ENCODE assay signal across 15 mouse cellular contexts in genomic region chr8:43179189-43179588, GRCm38 (mm10). TPM values are rescaled to one million over a fixed set of nuclear protein-coding genes. Genes with fewer than 3 reads are reported as not detected.
DNase-seq lines count a peak whose midpoint lies in the region; ATAC-seq and TF ChIP-seq lines count a peak whose summit lies in the region.
"Had no signal": no experiment of that assay in that cellular context is flagged by ENCODE, and none has a peak within 500 bp of the region (broad histone marks: within the 10 kb centered on the region; RNA-seq: fewer than 3 reads in every experiment).

No protein-coding gene starts in this region.

- no peaks in the 10 kb centered on the region for H3K9me3 ChIP-seq in ES-E14 (ENCODE audit: control insufficient read depth, insufficient read depth, low read depth, low read length)
- peaks cover 6% of the 10 kb centered on the region for H3K9me3 ChIP-seq in heart, embryonic 12.5 days (replicated peaks)
- H3K9me3 ChIP-seq in forebrain, embryonic 14.5 days (replicated peaks; ENCODE audit: control insufficient read depth, low read length): no peaks in the 10 kb centered on the region
- H3K9me3 ChIP-seq: neural tube, embryonic 13.5 days had no signal

- intact Hi-C loops in left cerebral cortex, postnatal 14 days (cut with DNase I): no loop called here
- intact Hi-C loops in left cerebral cortex, postnatal 4 days (cut with DNase I): no loop called here

- peak overlapping the region; percentile 71 to 79 for H3K4me3 ChIP-seq in ES-E14 (ENCODE audit: insufficient read depth in 1 of 2, low read depth in 1 of 2, low read length in 2 of 2, poor library complexity in 1 of 2, severe bottlenecking in 1 of 2)
- no peak overlapping the region for H3K4me3 ChIP-seq in heart, embryonic 12.5 days
- no peak overlapping the region for H3K4me3 ChIP-seq in thymus, adult 2 months (ENCODE audit: control insufficient read depth, insufficient read depth, low read length)
- no peak overlapping the region for H3K4me3 ChIP-seq in forebrain, embryonic 14.5 days (ENCODE audit: low read depth, low read length)
- H3K4me3 ChIP-seq: neural tube, embryonic 13.5 days had no signal

- H3K27ac ChIP-seq in ES-E14 (ENCODE audit: insufficient read depth, low read depth, low read length, poor library complexity, severe bottlenecking): peak overlapping the region; percentile 71; the same call in 1 of the 2 replicates
- H3K27ac ChIP-seq in heart, embryonic 12.5 days (ENCODE audit: poor library complexity, severe bottlenecking): peak overlapping the region; percentile 44; the same call in 1 of the 2 replicates
- no peak overlapping the region for H3K27ac ChIP-seq in thymus, adult 2 months (ENCODE audit: control insufficient read depth, insufficient read depth, low read length)
- H3K27ac ChIP-seq in forebrain, embryonic 14.5 days (ENCODE audit: low read depth, low read length): no peak overlapping the region
- H3K27ac ChIP-seq: neural tube, embryonic 13.5 days had no signal

- TF ChIP-seq CTCF in thymus, adult 2 months (IDR thresholded peaks at IDR 0.05; ENCODE audit: borderline replicate concordance, control insufficient read depth, extremely low read depth, insufficient read depth, low read length, poor library complexity): no peak

- in situ Hi-C loops in ES-E14 (cut with MboI; ENCODE audit: low sequenced_read_pairs in 2 of 2, unreplicated experiment in 2 of 2): no loop called here

- no peak overlapping the region; the same call in 1 of the 2 replicates for H3K9ac ChIP-seq in ES-E14 (ENCODE audit: insufficient read depth, low read depth, low read length, poor library complexity, severe bottlenecking)
- H3K9ac ChIP-seq in heart, embryonic 12.5 days: no peak overlapping the region
- H3K9ac ChIP-seq in forebrain, embryonic 14.5 days (ENCODE audit: low read length): no peak overlapping the region
- H3K9ac ChIP-seq: neural tube, embryonic 13.5 days had no signal

- H3K4me1 ChIP-seq in ES-E14 (ENCODE audit: control insufficient read depth in 2 of 2, insufficient read depth in 2 of 2, low read length in 2 of 2, poor library complexity in 1 of 2): peaks cover 0 to 15% of the 10 kb centered on the region in 2 experiments; a peak in 3 of 4 replicates
- H3K4me1 ChIP-seq in heart, embryonic 12.5 days (replicated peaks): 0 out of 2 replicates have a peak, but pooled peaks cover 5% of the 10 kb centered on the region
- no peaks in the 10 kb centered on the region for H3K4me1 ChIP-seq in thymus, adult 2 months (replicated peaks; ENCODE audit: control insufficient read depth, insufficient read depth, low read length)
- H3K4me1 ChIP-seq in forebrain, embryonic 14.5 days (ENCODE audit: control insufficient read depth, insufficient read depth, low read length): no peaks in the 10 kb centered on the region
- H3K4me1 ChIP-seq: neural tube, embryonic 13.5 days had no signal

- peak; percentile 88 for ATAC-seq in heart, embryonic 12.5 days (ENCODE audit: insufficient number of reproducible peaks, low FRiP score)
- no peak for ATAC-seq in forebrain, embryonic 14.5 days
- ATAC-seq: activated CD4-positive, CD25-positive, alpha-beta regulatory T cell, adult 4 months had no signal

- peak; percentile 9 to 12 for DNase-seq in left cerebral cortex, postnatal 14 days (ENCODE audit: low spot score in 2 of 2)
- no peak for DNase-seq in left cerebral cortex, postnatal 4 days
- no peak for DNase-seq in ES-E14 (ENCODE audit: low read depth, low spot score)
- peak; percentile 7 for DNase-seq in lung, postnatal 10 days
- no peak for DNase-seq in thymus, adult 2 months
- DNase-seq in forebrain, embryonic 14.5 days (ENCODE audit: low spot score): no peak
- DNase-seq: gastrocnemius, postnatal 36 days; kidney, adult 18-20 months; layer of hippocampus, adult 9-11 months; liver; spleen, adult 18-20 months had no signal

- no peaks in the 10 kb centered on the region for H3K27me3 ChIP-seq in heart, embryonic 12.5 days (replicated peaks)
- H3K27me3 ChIP-seq in thymus, adult 2 months (ENCODE audit: control insufficient read depth, insufficient read depth, low read length): no peaks in the 10 kb centered on the region
- H3K27me3 ChIP-seq in forebrain, embryonic 14.5 days (replicated peaks; ENCODE audit: control insufficient read depth, insufficient read depth, low read length): no peaks in the 10 kb centered on the region
- H3K27me3 ChIP-seq: neural tube, embryonic 13.5 days had no signal

- 9% methylated on average over 4 of the region's 4 CpGs for WGBS in heart, embryonic 12.5 days
- 50% methylated on average over 4 of the region's 4 CpGs for WGBS in thymus, adult 2 months
- WGBS in forebrain, embryonic 14.5 days: 55% methylated on average over 4 of the region's 4 CpGs

- peaks cover 16% of the 10 kb centered on the region for H3K36me3 ChIP-seq in ES-E14 (ENCODE audit: control insufficient read depth, insufficient read depth, low read length, poor library complexity, severe bottlenecking)
- no peaks in the 10 kb centered on the region for H3K36me3 ChIP-seq in heart, embryonic 12.5 days
- no peaks in the 10 kb centered on the region for H3K36me3 ChIP-seq in thymus, adult 2 months (ENCODE audit: control insufficient read depth, insufficient read depth, low read length)
- H3K36me3 ChIP-seq in forebrain, embryonic 14.5 days (ENCODE audit: control insufficient read depth, insufficient read depth, low read length): no peaks in the 10 kb centered on the region
- H3K36me3 ChIP-seq: neural tube, embryonic 13.5 days had no signal

- no peak for TF ChIP-seq POLR2A in thymus, adult 2 months (IDR thresholded peaks at IDR 0.05; ENCODE audit: control insufficient read depth, extremely low read depth, insufficient read depth, low read length, poor library complexity)

- no peak overlapping the region for H3K4me2 ChIP-seq in heart, embryonic 12.5 days
- no peak overlapping the region for H3K4me2 ChIP-seq in forebrain, embryonic 14.5 days (ENCODE audit: low read length)
- H3K4me2 ChIP-seq: neural tube, embryonic 13.5 days had no signal

TF ChIP-seq in ES-E14, 5 proteins besides CTCF, POLR2A, EP300 and RAD21:
- TF ChIP-seq MAFK (IDR thresholded peaks at IDR 0.05; ENCODE audit: insufficient read depth, low read depth, low read length) (no peak), CHD2 (IDR thresholded peaks at IDR 0.05; ENCODE audit: low read depth, low read length) (no peak), ZNF384 (IDR thresholded peaks at IDR 0.05; ENCODE audit: low read depth, low read length) (no peak)

RNA-seq across cellular contexts. Expression of gene Triml2, which starts 1.2 kb away (rescaled TPM):
- under 1 TPM in 1 of 2 experiments, not detected in 1; 0.23 TPM for total RNA-seq in left cerebral cortex, postnatal 14 days (2021)
- not detected for total RNA-seq in left cerebral cortex, postnatal 4 days (2021)
- 78.9 and 99.5 TPM in 2 replicates for total RNA-seq in ES-E14 (2012; rRNA removed)
- 0.11 TPM in 1 of 2 replicates, not detected in the other for polyA plus RNA-seq in heart, embryonic 12.5 days (2016; fragmentation: Nextera tagmentation; extraction: Ambion mirVana)
- polyA plus RNA-seq in thymus, adult 2 months (2012; rRNA removed): not detected in 2 replicates
- not detected in 2 replicates for polyA plus RNA-seq in forebrain, embryonic 14.5 days (2014; fragmentation: Nextera tagmentation; extraction: Ambion mirVana)
- total RNA-seq: common myeloid progenitor, adult 5-6 weeks; gastrocnemius, postnatal 36 days had no signal
- polyA plus RNA-seq: activated CD4-positive, CD25-positive, alpha-beta regulatory T cell, adult 4 months; neural tube, embryonic 13.5 days had no signal

RNA-seq across cellular contexts. Expression of gene Triml1, which starts 37.9 kb away (rescaled TPM):
- not detected for total RNA-seq in left cerebral cortex, postnatal 14 days (2021)
- total RNA-seq in left cerebral cortex, postnatal 4 days (2021): not detected
- total RNA-seq in ES-E14 (2012; rRNA removed): 35.5 and 56.9 TPM in 2 replicates
- not detected in 2 replicates for polyA plus RNA-seq in heart, embryonic 12.5 days (2016; fragmentation: Nextera tagmentation; extraction: Ambion mirVana)
- polyA plus RNA-seq in thymus, adult 2 months (2012; rRNA removed): not detected in 2 replicates
- polyA plus RNA-seq in forebrain, embryonic 14.5 days (2014; fragmentation: Nextera tagmentation; extraction: Ambion mirVana): not detected in 2 replicates
- total RNA-seq: common myeloid progenitor, adult 5-6 weeks; gastrocnemius, postnatal 36 days had no signal
- polyA plus RNA-seq: activated CD4-positive, CD25-positive, alpha-beta regulatory T cell, adult 4 months; neural tube, embryonic 13.5 days had no signal

Comparison
In these comparisons a context has a peak if more than half of its experiments do, and no peak if none do; other contexts are left out.
1. DNase-seq: peak in left cerebral cortex, postnatal 14 days (2 of 2) and lung, postnatal 10 days (single experiment); none in left cerebral cortex, postnatal 4 days (single experiment), ES-E14 (single experiment), thymus, adult 2 months (single experiment) and forebrain, embryonic 14.5 days (single experiment).
2. H3K27ac ChIP-seq: peak in ES-E14 (single experiment) and heart, embryonic 12.5 days (single experiment); none in thymus, adult 2 months (single experiment) and forebrain, embryonic 14.5 days (single experiment).
3. H3K4me3 ChIP-seq: peak in ES-E14 (2 of 2); none in heart, embryonic 12.5 days (single experiment), thymus, adult 2 months (single experiment) and forebrain, embryonic 14.5 days (single experiment).
4. RNA of gene Triml2, which starts 1.2 kb away (total RNA-seq): 78.9 to 99.5 TPM in ES-E14; 0.23 TPM in left cerebral cortex, postnatal 14 days and not detected in left cerebral cortex, postnatal 4 days; every median in the first group is over 10 times any median in the second.
5. RNA of gene Triml1, which starts 37.9 kb away (total RNA-seq): 35.5 to 56.9 TPM in ES-E14; not detected in left cerebral cortex, postnatal 14 days and not detected in left cerebral cortex, postnatal 4 days; every median in the first group is over 10 times any median in the second.